Mouse (Mus musculus) lung, postnatal 14 days (tissue): ENCODE results near the gene Runx2.

Source experiments
- DNase-seq: peaks from one replicate; pipeline ENCODE4 v3.0.0; 2021

Gene Runx2

DNA sequence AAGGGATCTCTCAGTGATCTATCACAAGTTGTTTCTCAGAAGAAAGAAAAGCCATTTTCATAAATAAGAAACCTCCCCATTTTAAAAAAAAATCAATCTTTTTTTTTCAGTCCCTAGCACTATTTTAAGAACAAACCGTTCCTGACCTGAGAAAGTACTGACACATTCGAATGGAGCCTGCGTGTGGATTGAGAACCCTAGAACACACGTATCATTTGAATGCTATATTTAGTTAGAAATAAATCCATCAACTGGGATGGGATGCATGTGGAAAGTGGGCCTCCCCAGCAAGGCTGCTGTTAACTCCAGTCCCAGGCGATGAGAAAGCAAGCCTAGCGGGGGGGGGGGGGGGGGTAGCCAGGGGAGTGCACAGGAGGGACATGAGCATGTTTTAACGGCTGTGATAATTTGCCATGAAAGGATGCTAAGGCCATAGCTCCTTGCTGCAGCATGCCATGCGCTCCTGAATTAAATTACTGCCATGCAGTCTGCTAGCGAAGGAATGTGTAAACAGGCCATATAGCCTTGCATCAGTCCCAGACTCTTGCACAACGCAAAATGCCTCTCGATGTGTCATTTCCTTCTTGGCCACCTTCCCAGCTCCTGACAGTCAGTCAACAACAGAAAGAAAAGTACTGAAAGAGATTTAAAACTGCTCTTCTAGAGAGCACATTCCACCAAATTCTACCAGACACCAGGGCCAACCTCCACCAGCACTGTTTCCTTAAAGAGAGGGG, 104.9 kb downstream of the Runx2 start:
- peak; percentile 90 for DNase-seq

DNA sequence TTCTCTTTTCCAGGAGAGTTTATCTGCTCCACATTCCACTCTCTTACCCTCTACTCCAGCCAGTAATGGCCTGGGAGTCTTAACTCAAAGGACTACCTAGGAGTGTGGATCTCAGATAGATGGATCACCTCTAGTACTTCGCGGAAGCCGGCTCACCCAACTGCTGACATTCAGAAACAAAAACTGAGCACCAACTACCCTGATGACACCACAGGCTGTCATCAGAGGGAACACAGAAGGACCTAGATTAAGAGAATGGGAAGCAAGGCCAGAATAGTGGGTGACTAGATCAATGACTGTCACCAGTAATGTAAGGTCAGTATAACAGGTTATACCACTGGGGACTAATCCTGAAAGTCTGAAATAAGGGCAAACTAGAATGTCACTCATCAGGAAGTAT, 106.6 kb downstream of the Runx2 start:
- DNase-seq = no peak

DNA sequence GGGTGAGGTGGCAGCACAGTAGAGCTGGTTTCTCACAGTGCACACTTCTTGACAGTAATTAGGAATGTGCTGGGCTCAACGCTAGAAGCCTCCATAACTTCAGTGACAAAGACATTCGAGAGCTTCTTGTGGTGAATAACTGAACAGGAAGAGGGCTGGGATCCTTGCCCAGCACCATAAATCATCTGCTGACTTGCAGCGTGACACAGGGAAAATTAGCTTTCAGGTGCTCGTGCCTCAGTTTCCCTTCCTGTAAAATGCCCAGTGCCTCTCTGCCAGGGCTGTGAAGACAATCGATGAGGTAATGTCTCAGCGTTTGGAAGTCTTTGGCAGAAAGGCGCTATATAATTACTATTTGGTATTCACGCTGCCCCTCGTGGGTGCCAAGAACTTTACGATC, 108.1 kb downstream of the Runx2 start:
- no peak for DNase-seq

DNA sequence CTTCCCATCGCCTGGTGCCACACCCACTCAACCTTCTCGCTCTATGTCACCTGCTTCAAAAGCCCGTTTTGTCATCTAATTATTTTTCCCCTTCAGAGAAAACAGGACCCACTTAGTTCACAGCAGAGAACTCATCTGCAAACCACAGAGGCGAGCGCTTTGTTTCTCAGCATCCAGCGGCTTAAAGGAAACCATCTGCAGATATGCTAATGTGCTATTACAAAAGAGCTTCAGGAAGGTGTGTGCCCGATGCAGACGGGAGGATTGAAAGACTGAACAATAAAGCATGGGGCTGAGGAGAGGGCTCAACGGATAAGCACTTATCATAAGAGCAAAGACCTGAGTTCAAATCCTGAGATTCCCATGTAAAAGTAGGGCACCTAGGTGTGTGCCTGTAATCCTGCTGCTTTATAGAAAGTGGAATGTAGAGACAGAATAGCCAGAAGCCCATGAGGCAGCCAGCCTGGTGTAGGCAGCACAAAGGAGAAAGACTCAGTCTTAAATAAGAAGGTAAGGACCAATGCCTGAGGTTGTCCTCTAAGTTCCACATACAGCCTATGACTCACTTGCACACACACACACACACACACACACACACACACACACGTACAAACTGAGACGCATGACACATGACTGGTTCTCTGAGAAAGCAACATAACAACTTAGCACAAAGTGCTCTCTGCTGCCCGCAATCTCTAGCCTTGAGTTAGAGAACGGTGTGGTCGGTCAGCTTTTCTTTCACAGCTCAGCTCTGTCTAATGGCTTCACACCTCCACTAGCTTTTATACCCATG, 111.9 kb downstream of the Runx2 start:
- no peak for DNase-seq

DNA sequence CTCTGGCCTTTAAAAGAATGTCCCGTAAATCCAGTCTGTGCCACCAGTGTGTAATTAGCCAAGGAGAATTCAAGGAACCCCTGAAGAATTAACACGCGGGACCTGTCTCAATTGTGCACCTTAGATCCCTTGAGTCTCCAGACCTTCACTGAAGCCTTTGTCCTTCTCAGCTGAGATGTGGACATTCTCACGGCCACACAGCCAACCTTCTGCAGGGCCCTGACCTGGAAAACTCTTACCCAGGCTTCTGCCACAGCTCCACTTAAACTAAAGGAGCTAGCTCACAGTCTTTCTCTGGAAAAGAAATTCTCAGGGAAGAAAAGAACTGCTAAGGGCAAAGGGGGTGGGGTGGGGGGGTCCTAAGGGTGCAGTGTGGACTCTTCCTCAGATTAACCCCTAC, 113.1 kb downstream of the Runx2 start:
- DNase-seq = no peak

DNA sequence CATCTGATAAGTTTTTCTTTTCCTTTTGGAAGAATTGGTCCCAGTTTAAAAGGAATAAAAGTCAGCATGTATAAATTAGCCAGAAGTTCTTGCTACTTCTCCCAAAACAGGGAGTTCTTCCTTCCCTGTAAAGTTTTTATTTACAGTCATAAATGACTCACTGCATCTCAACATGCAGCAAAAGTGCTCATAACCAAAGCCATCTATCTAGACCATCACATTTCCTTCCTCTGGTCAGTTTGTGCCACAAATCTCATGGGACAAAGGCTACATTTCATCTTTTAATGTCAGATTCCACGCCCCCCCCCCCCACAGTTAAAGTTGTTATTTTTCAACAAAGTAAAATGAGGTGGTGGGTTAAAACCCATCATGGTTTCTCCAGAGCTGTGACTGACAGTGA, 114.3 kb downstream of the Runx2 start:
- DNase-seq = no peak

DNA sequence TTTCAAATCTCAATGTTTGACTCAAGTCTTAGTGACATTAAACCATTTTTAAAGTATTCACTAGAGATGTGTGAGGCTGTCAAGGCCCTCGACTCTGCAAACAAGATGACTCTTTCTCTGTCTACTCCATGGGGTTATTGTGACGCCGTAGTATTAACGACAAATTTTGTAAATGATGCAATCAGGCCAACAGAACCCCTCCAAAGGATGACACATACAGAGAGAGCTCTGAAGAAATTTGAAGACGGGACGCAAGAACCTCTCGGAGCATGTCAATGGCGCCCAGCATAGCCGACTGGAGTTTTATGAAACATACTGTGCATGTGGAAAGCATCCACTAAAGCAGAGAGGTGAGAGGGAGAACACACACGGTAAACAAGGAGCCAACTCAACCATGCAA, 117.5 kb downstream of the Runx2 start:
- DNase-seq = no peak

DNA sequence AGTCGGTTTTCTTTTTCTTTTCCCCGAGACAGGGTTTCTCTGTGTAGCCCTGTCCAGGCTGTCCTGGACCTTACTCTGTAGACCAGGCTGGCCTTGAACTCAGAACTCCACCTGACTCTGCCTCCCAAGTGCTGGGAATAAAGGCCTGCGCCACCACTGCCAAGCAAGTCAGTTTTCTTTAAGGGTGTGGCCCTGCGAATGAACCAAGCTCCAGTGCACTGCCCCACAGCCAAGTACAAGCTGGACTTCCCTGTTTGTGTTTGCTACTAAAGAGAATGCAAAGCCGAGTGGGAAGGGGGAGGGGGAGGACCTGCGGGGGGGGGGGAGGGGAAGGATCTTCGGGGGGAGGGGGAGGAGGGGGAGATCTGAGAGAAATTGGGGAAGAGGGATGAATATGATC, 121.0 kb downstream of the Runx2 start:
- DNase-seq = no peak

DNA sequence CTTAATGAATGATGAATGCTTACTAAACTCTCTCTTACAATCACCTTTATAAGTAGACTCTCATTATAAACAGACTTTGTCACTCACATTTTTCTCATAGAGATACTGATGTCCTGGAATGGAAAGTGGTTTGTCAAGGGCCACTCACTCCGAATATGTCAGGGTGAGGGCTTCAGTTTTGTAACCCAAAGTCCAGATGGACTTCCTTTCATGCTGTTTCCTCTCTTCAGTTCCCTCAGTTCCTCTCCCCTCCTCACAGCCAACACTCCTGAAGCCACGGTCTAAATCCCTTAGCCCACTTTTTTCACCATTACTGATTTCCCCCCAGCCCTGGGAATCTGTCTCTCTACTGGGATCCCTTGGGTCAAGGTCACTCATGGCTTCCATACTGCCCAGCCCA, 123.1 kb downstream of the Runx2 start:
- no peak for DNase-seq

DNA sequence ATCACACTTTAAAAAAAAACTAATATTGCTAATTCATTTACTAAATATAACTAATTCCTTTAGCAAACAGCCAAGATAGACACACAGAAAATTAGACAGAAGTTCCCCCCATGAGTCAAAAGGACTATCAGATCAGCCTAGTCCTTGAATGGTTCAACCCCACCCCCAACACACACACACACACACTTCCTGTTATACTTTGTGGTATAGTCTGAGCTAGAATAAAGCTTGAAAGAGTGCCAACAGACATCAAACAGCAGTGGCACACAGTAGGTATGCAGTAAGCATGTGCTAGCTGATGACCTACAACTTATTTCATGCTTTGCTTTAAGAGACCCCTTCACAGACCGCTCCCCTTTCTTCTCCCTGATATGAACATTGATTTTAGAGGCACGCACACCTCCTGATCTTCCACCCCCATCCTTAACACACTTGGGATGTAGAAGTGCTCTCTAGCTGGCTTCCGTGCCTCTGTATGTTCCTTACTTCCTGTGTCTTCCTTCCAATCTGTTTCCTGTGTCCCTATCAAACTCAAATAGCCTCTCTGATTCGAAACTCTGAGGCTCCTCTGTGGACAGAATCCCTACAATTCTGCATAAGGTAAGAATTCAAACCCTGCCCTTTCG, 124.1 kb downstream of the Runx2 start:
- DNase-seq = no peak

DNA sequence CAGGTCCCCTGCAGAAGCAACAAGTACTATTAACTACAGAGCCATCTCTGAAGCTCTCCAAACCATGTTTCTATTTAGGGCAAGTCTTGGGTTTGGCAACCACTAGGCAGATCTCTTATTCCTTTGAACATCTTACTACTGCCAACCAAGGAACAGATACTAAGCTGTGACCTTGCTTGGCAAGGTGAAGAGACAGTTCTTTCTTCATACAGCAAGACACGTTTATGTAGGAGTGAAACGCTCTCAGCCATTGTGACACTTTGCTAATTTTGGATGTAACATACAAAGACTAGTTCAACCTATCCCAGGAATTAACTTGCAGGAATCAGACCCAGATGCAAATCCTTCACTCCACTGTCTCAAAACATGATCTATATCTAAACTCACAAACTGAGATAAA, 126.3 kb downstream of the Runx2 start:
- DNase-seq = no peak

DNA sequence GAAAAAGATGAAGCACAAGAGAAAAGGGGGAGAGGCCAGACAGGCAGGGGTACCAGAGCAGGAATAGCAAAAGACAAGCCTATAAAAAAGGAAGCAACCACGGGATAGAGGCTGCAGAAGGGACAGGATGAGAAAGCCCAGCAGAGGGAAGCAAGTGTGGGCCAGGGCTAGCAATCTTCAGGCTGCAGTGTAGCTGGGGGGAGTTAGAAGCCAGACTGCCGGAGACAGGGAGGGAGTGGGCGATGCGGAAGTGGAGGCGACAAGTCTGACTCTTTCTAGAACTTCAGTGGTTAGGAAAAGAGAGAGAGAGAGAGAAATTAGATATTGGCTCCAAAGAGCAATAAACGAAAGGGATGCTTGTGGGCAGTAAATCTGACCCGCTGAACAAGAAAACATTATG, 129.1 kb downstream of the Runx2 start:
- DNase-seq = no peak

DNA sequence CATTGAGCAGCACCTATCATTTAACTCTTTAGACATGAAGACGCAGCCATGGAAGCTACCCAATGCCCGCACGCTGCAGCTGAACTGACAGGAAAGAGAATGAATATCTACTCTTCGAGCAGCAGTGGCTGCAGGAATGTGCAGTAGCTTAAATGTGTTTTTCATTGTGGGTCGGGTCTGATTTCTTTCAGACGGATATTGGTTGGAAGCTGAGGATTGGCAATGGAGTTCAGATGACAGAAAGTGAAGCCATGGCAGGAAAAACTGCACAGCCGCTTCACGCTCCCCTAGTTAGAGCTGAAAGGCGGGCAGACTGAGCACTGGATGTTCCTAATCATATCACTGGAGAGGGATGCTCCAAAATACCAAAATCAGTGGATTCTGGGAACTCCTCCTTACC, 131.6 kb downstream of the Runx2 start:
- DNase-seq = no peak

DNA sequence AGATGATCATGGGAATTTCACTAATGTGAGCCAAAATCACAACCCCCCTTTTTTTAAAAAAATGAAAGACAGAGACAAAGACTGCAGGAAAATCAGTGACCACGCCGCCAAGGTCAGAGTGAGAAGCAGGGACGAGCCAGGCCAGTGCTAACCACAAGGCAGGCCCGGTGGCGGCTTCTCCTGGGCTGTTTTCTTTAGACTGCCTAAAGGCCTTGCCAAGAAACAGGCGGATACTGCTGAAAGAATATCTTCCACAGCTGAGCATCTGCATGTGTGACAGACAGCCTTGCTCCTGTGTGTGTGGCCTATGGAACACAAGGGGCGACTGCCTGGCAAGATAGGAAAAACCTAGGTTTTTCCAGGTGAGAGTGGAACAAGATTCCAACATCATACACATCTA, 136.8 kb downstream of the Runx2 start:
- no peak for DNase-seq

DNA sequence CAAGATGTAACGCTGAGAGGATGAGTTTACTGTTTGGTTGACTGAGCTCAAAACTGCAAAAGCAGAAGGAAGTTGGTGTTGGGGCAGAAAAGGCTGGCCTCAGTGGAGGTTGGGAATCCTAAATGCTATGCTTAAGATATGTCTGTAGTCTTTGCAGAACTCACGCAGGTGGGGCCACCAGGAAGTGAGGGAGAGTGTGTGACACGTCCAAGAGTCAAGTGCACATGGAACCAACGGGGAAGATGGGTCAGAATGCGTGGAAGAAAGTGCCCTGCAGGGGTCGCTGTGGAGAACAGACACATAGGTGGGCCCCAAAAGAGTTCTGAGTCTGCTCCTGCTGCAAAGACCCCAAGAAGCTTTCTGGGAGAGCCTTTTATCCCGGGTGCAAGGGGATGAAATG, 141.8 kb downstream of the Runx2 start:
- no peak for DNase-seq

DNA sequence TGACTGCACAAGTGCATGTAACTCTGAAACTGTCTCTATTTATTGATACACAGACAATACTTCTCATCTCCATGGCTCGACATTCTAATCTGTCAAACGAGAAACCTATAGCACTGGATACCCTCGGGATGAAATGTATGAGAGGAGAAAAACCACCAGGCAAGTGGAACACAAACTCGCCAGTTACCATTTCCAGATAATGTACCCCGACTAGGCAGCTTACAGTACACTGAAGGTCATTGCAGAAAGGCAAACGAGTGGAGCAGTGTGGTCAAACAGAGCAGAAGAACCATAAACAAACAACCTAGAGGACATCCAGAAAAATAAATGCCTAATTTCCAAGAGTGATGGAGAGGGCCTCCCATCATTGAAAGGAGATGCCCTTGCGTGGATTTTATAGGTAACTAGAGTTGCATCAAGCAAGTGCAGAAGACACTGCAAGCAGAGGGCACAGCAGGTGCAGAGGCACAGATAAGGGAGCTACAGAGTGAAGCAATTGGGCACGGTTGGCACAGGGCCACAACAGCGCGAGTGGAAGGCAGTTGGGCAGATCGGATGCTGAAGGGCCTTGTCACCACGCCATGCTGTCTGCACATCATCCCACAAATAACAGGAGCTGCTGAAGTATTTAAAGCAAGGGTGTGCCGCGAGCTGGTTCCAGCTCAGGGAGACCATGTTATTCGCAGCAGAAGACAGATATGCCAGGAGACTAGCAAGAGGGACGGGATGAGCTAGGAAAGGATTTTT, 142.5 kb downstream of the Runx2 start:
- DNase-seq = peak; percentile 23

DNA sequence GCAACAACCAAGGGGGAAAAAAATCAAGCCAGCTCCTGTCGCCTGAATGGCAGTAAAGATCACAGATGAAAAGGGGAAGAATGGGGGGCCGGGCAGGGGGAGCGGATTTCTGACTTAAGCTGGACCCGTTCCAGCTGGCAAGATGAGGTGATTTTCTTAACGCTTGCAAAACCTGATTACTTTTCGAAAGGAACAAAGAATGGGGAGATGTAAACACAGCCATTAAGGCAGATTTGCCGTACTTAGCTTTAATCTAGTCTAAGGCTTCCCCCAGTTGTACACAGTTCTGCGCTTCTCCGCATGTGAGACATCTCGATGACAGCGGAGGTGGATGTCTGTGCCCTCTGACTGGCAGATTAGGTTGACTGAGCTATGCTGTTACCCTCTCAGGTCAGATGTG, 144.6 kb downstream of the Runx2 start:
- no peak for DNase-seq

DNA sequence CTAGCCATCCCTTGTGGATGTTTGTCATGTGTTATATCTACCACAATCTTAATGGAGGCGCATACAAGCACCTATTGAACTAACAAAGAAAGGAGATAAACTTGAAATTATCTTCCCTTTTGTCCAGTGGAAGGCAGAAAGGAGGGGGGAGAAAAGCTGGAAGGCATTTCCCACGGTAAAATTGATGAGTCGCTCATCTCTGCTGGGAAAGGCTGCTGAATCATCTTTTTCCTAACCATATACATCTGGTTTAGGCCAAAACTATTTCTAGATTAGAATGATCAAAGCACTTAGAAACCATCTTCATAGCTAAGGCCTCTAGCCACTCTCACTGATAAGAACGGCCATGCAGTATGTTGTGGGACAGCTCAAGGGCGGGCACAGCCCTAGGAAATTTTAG, 147.3 kb downstream of the Runx2 start:
- DNase-seq = no peak

DNA sequence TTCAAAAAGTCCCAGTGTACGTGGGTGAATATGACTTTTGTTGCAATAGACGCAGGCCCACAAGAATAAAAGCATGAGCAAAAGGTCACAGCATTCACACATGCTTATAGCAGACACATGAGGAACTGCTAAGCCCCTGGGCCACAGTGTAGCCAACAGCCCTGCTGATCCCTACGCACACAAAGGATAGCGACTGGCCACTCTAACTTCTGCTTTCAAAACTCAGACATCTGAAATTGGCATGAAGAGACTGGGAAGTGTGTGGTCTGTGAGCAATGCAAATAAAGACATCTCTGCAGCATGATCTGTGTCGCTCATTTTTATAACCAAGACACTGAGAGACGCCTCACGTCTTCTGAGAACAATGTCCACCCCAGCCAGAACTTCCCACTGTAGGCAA, 150.7 kb downstream of the Runx2 start:
- no peak for DNase-seq

DNA sequence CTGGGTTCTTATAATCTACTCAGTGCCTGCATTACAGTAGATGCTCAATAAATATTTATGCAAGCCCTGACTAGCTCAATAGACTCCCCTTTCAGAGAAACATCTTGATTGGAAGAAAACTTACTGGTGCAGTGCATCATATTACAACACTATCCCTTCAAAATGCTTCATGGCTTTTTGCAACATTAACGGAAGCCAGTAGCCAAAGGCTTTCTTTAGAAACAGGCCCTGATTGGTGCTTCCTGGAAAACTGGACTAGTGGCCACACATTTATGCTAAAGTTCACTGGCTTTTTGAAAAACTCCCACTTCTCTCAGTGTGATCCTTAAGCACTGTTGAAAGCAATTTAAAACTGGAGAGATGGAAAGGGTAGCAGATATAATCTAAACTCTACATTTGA, 151.4 kb downstream of the Runx2 start:
- no peak for DNase-seq

DNA sequence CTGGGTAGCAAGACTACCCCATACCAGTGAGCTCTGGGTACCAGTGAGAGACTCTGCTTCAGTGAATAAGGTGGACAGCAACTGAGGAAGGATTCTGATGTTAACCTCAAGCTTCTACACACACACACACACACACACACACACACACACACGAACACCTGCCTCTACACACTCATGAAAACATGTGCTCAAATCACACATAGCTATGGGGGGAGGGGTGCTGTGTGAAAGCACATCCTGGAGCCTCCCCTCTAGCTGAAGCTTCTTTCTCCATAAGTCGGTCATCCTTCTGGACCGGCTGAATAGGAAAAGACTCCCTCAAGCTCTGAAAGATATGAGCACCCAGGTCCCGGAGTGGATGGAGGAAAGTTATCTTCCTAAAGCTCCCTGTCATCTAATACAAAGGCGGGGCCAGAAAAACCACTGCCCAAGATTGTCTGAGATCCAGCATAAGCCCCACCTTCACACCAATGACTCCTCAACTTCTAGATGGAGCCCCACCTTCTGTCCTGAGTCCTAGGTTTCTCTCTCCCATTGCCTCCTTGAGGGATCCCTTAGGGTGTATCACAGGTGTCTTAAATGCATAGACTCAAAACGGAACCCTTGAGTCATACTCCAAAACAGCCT, 152.4 kb downstream of the Runx2 start:
- DNase-seq = no peak

DNA sequence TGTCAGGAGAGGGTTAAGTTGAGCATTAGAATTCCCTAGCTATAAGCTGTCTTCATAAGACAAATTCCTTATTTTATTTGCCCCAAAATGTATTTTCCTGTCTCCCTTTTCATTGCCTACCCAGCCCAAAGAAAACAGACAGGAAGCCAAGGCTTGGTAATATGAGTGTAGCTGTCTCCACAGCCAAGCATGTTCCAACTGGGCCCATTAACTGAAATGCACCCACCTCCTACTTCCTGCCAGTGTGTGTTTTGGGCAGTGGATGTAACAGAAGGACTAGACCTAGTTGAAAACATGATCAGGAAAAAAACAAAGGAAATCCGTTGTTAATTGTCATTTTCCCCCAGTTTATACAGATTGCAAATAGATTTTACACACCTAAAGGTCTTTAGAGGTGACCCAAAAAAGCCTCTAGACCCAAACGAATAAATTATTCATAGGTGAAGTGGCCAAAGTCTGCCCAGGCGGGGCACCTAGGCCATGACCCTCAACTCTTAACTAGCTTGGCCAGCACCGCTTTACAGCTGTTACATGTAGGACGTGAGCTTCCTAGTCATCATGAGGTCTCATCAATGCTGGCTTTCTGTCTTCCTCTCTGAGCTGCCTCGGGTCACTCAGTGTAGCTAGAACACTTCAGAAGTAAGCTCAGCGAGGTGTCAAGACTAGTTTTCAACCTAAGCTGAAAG, 154.3 kb downstream of the Runx2 start:
- DNase-seq = no peak
